Mouse (Mus musculus) myocyte (in vitro differentiated cells): ENCODE data around the gene Dmrt1. TPM values are rescaled to one million over a fixed set of nuclear protein-coding genes. Genes with fewer than 3 reads are reported as not detected.

Experiments
- H3K27me3 ChIP-seq: one replicate; pipeline ENCODE4 v1.6.1; 2011; ENCODE audit not compliant: control insufficient read depth, insufficient read depth, insufficient read length
- H3K36me3 ChIP-seq: one replicate; pipeline ENCODE4 v1.6.1; 2011; ENCODE audit not compliant: control insufficient read depth, insufficient read depth
- H3K4me2 ChIP-seq: one replicate; pipeline ENCODE4 v1.6.1; 2011; ENCODE audit warnings: low read depth, control low read depth
- H3K4me3 ChIP-seq: one replicate; pipeline ENCODE4 v1.5.1; 2011; ENCODE audit warnings: mild to moderate bottlenecking, control low read depth, moderate library complexity
- H3K79me2 ChIP-seq: one replicate; pipeline ENCODE4 v1.6.1; 2011; ENCODE audit not compliant: control insufficient read depth, insufficient read depth
- H3ac ChIP-seq: one replicate; pipeline ENCODE4 v1.6.1; 2011; ENCODE audit not compliant: control insufficient read depth, insufficient read length
- CEBPB ChIP-seq: IDR thresholded peaks from 2 replicates; pipeline ENCODE4 v1.6.1; 2011; ENCODE audit warnings: mild to moderate bottlenecking, moderate library complexity; ENCODE audit not compliant: poor library complexity, insufficient read depth, severe bottlenecking
- E2F4 ChIP-seq: IDR thresholded peaks from one replicate; pipeline ENCODE4 v1.6.1; 2011; ENCODE audit warnings: mild to moderate bottlenecking, control low read depth, moderate library complexity; ENCODE audit not compliant: insufficient read depth
- MAX ChIP-seq: IDR thresholded peaks from one replicate; pipeline ENCODE4 v1.6.1; 2011; ENCODE audit warnings: low read depth, mild to moderate bottlenecking, control low read depth
- MYOD1 ChIP-seq, 3 experiments: IDR thresholded peaks; one replicate each; pipeline ENCODE4 v1.6.1; 2011; ENCODE audit warnings: control low read depth in 2 of 3, low read depth in 2 of 3, mild to moderate bottlenecking in 2 of 3, moderate library complexity in 1 of 3; ENCODE audit not compliant: insufficient read length in 2 of 3, control insufficient read depth in 1 of 3
- MYOG ChIP-seq, 3 experiments: IDR thresholded peaks; one replicate each; pipeline ENCODE4 v1.6.1; 2011; ENCODE audit warnings: control low read depth in 2 of 3, low read depth in 2 of 3, mild to moderate bottlenecking in 2 of 3; ENCODE audit not compliant: insufficient read length in 2 of 3, control insufficient read depth in 1 of 3, insufficient read depth in 1 of 3
- POLR2A ChIP-seq: IDR thresholded peaks from one replicate; pipeline ENCODE4 v1.6.1; 2011; ENCODE audit warnings: low read depth, mild to moderate bottlenecking, control low read depth, moderate library complexity; ENCODE audit not compliant: insufficient read length
- POLR2AphosphoS2 ChIP-seq: IDR thresholded peaks from one replicate; pipeline ENCODE4 v1.6.1; 2011; ENCODE audit warnings: low read depth, control low read depth; ENCODE audit not compliant: insufficient read length
- REST ChIP-seq: IDR thresholded peaks from one replicate; pipeline ENCODE4 v1.6.1; 2011; ENCODE audit warnings: mild to moderate bottlenecking, control low read depth, moderate library complexity; ENCODE audit not compliant: insufficient read depth, insufficient read length
- SRF ChIP-seq: IDR thresholded peaks from one replicate; pipeline ENCODE4 v1.6.1; 2011; ENCODE audit warnings: low read depth; ENCODE audit not compliant: control insufficient read depth, insufficient read length
- TCF12 ChIP-seq: IDR thresholded peaks from one replicate; pipeline ENCODE4 v1.6.1; 2011; ENCODE audit warnings: mild to moderate bottlenecking, control low read depth; ENCODE audit not compliant: poor library complexity, insufficient read depth, severe bottlenecking
- TCF3 ChIP-seq: IDR thresholded peaks from one replicate; pipeline ENCODE4 v1.6.1; 2011; ENCODE audit warnings: low read depth, control low read depth; ENCODE audit not compliant: insufficient read length
- USF1 ChIP-seq: IDR thresholded peaks from one replicate; pipeline ENCODE4 v1.6.1; 2011; ENCODE audit warnings: low read depth, mild to moderate bottlenecking, control low read depth, moderate library complexity
- polyA plus RNA-seq: library from polyadenylated mRNA; unstranded; fragments of >200 nt; fragmentation: generic; extraction: Trizol; gene quantifications from one replicate; pipeline ENCODE4 v1.2.1, GENCODE M21; 2012; ENCODE audit warnings: missing spikeins

Gene Dmrt1
- polyA plus RNA-seq, 1 experiment: 0.13 TPM

DNA sequence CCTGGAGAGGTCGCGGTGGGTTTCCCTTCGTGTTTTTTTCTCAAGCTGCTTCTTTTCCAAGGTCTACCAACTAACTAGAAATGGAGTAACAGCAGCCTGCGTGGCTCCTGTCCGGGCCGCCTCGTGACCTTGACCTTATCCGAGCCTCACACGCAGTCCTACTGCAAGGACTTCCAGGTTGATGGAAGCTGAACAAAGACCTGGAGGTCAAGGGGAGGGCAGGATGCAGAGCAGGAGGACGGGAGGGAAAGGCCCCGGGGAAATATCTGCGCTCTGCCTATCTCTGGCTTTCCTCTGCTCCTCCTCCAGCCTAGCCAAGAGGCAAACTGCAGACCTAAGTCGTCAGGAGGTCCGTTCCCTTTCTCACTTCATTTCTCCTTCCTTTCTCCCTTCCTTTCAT lies 18.9 kb upstream of the Dmrt1 start:
- no peaks in the 10 kb centered on the region for H3K36me3 ChIP-seq
- H3K4me3 ChIP-seq: no peak overlapping the region
- H3K79me2 ChIP-seq: no peaks in the 10 kb centered on the region
- peaks cover 9% of the 10 kb centered on the region for H3K27me3 ChIP-seq
- H3K4me2 ChIP-seq: no peak overlapping the region
- no peak overlapping the region for H3ac ChIP-seq
- TF ChIP-seq MAX (no peak), REST (no peak), CEBPB (no peak)

DNA sequence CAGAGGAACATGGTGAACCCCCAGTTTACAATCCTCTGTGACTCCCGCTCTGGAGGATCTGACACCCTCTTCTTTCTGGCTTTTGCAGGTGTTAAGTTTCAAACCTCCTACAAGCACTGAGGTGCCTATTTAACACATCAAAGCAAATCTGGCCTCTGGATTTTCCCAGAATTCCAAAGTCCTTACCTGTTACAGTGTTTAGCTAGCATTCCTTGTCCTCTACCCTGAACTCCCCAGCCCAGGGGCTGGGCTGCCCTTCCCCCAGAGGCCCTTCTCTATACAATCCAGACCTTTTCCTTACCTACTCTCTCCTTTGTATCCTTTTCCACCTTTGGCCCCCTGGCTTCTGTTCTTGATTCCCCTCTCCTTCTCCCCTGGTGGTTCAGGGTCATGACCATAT lies 18.1 kb upstream of the Dmrt1 start:
- peaks cover 9% of the 10 kb centered on the region for H3K27me3 ChIP-seq
- H3K36me3 ChIP-seq: no peaks in the 10 kb centered on the region
- no peak overlapping the region for H3ac ChIP-seq
- TF ChIP-seq TCF12: no peak
- no peak for TF ChIP-seq SRF
- no peak for TF ChIP-seq CEBPB
- no peak for TF ChIP-seq MYOG (IDR thresholded peaks at IDR 0.05; ENCODE audit: control insufficient read depth in 1 of 3, insufficient read depth in 1 of 3, insufficient read length in 2 of 3, low read depth in 2 of 3)
- TF ChIP-seq USF1: no peak
- no peak for TF ChIP-seq MAX
- TF ChIP-seq POLR2A: no peak
- no peak for TF ChIP-seq TCF3
- H3K4me3 ChIP-seq: no peak overlapping the region
- no peak overlapping the region for H3K4me2 ChIP-seq
- no peaks in the 10 kb centered on the region for H3K79me2 ChIP-seq

DNA sequence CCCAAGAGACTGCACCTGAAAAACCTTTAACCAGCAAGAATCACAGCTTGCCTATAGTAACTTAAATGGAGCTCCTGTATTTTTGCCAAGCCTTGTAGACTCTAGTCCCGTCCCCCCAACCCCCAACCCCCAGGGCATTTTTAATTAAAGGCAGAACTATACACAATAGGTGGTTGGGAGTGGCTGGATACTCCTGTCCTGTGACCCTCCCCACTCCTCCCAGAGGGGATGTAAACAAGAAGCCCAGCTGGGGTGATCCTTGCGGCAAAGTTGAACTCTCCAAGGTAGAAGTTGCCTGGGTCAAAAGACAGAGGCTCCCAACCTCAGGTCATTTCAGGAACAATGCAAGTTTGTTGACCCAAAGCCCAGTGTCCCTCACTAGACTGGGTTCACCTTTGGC lies 16.9 kb upstream of the Dmrt1 start:
- H3K27me3 ChIP-seq: peaks cover 9% of the 10 kb centered on the region
- H3K79me2 ChIP-seq: no peaks in the 10 kb centered on the region
- no peak overlapping the region for H3ac ChIP-seq
- no peak for TF ChIP-seq SRF
- no peak for TF ChIP-seq POLR2AphosphoS2
- TF ChIP-seq REST: no peak
- no peak for TF ChIP-seq MAX
- TF ChIP-seq USF1: no peak
- TF ChIP-seq POLR2A: no peak
- TF ChIP-seq TCF12: no peak
- TF ChIP-seq E2F4: no peak
- no peak for TF ChIP-seq MYOD1 (IDR thresholded peaks at IDR 0.05; ENCODE audit: control insufficient read depth in 1 of 3, insufficient read length in 2 of 3, low read depth in 2 of 3)
- TF ChIP-seq TCF3: no peak
- TF ChIP-seq CEBPB: no peak
- no peak for TF ChIP-seq MYOG (IDR thresholded peaks at IDR 0.05; ENCODE audit: control insufficient read depth in 1 of 3, insufficient read depth in 1 of 3, insufficient read length in 2 of 3, low read depth in 2 of 3)
- H3K36me3 ChIP-seq: no peaks in the 10 kb centered on the region
- H3K4me3 ChIP-seq: no peak overlapping the region
- no peak overlapping the region for H3K4me2 ChIP-seq

DNA sequence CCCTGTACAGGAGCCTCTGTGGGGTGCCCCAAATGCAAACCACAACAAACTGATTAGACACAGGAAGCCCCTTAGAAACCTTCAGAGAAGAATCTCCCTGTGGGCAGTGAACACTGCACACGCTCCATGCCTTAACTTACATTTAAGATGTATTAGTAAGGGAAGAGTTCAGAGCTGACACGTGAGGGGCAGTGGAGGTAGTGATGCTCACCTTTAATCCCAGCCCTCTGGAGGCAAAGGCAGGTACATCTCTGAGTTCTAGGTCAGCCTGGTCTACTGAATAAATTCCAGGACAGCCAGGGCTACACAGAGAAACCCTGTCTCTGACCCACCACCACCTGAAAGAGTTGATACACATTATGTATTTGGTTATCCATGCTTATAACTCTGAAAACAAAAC lies 15.9 kb upstream of the Dmrt1 start:
- Histone ChIP-seq H3ac (no peak overlapping the region), H3K36me3 (no peaks in the 10 kb centered on the region), H3K27me3 (peaks cover 9% of the 10 kb centered on the region), H3K79me2 (no peaks in the 10 kb centered on the region), H3K4me3 (no peak overlapping the region), H3K4me2 (no peak overlapping the region)
- no peak for TF ChIP-seq MAX
- TF ChIP-seq SRF: no peak
- TF ChIP-seq REST: no peak
- TF ChIP-seq E2F4: no peak
- no peak for TF ChIP-seq TCF12
- TF ChIP-seq MYOG (IDR thresholded peaks at IDR 0.05; ENCODE audit: control insufficient read depth in 1 of 3, insufficient read depth in 1 of 3, insufficient read length in 2 of 3, low read depth in 2 of 3): no peak
- no peak for TF ChIP-seq USF1
- no peak for TF ChIP-seq CEBPB
- no peak for TF ChIP-seq TCF3
- no peak for TF ChIP-seq POLR2A

DNA sequence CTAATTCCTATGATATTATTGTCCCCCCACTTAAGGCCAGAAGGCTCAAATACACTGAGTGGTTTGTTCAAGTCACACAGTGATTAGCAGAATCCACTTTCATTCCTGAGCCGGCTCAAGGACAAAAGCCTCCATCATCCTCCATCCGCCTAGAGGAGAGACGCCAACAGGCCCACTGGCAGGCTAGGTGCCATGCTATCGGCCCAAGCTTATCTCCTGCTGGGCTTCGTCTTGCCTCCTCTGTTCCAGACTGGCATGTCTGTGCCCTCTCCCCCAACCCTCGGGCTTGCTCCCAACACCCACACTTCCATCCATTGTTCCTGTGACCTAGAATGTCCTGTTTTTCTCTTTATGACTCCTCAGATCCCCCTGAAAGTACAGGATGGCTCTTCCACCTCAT lies 8.0 kb upstream of the Dmrt1 start:
- no peak overlapping the region for H3ac ChIP-seq
- TF ChIP-seq SRF (no peak), CEBPB (no peak)
- H3K79me2 ChIP-seq: no peaks in the 10 kb centered on the region
- no peak overlapping the region for H3K4me2 ChIP-seq
- H3K4me3 ChIP-seq: no peak overlapping the region
- no peaks in the 10 kb centered on the region for H3K36me3 ChIP-seq
- peaks cover 9% of the 10 kb centered on the region for H3K27me3 ChIP-seq

DNA sequence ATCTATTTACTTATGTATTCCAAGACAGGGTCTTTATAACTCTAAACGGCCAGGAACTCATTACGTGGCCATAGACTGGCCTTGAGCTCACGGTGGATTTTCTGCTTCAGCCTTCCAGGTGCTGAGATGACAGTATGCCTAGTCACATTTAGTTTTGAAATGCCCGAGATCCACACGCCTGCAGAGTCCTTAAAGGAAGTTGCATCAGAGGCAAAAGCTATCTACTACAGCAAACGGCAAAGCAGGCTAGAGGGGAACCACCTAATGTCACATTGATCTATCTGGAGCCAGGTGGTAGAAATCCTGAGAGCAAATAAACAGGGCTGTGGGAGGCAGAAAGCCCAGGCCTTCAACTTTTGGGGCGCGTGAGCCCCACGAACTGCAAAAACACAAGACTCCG lies 540 bp upstream of the Dmrt1 start:
- Histone ChIP-seq H3K36me3 (no peaks in the 10 kb centered on the region), H3K27me3 (peaks cover 37% of the 10 kb centered on the region), H3ac (no peak overlapping the region), H3K79me2 (no peaks in the 10 kb centered on the region), H3K4me3 (no peak overlapping the region), H3K4me2 (peak overlapping the region; percentile 34)
- no peak for TF ChIP-seq TCF12
- TF ChIP-seq REST: no peak
- no peak for TF ChIP-seq USF1
- no peak for TF ChIP-seq POLR2A
- TF ChIP-seq SRF: no peak
- no peak for TF ChIP-seq MYOD1 (IDR thresholded peaks at IDR 0.05; ENCODE audit: control insufficient read depth in 1 of 3, insufficient read length in 2 of 3, low read depth in 2 of 3)
- no peak for TF ChIP-seq MYOG (IDR thresholded peaks at IDR 0.05; ENCODE audit: control insufficient read depth in 1 of 3, insufficient read depth in 1 of 3, insufficient read length in 2 of 3, low read depth in 2 of 3)
- no peak for TF ChIP-seq CEBPB
- no peak for TF ChIP-seq E2F4
